Mouse (Mus musculus): ENCODE results near the gene Ppp1r14b.

Ppp1r14b gene

DNA sequence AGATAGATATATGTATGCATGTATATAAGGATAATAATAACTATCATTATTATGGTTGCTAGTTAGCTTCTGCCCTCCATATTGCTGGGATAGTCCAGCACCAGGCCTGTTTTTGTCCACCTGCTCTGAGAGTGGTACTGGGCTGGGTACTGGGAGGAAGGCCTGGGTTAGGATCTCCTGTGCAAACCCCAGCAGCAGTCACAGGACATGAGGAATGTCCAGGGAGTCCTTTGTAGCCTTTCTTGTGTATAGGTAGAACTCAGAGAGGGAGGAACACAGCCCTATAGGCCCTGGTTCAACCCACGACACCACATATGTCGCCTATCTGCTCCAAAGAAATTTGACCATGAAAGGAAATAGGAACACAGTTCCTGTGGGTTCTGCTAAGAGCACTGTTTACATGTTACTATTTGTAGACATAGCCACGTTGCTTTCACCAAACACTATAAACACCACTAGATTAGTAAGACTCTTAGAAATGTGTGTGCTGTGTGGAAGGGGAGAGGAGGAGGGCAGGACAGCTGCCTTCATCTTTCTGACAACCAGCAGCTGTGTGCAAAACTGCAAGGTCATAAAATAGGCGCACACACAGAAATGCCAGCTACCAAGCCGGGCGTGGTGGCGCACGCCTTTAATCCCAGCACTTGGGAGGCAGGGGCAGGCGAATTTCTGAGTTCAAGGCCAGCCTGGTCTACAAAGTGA is 32.3 kb downstream of the Ppp1r14b start:
- no peak for TF ChIP-seq POU5F1 (IDR thresholded peaks at IDR 0.05; ENCODE audit: borderline replicate concordance, low read length)
- TF ChIP-seq NANOG (IDR thresholded peaks at IDR 0.05; ENCODE audit: borderline replicate concordance, low read length): no peak
- TF ChIP-seq CTCF (conservative IDR thresholded peaks at IDR 0.05; ENCODE audit: low read length): no peak
- H3K36me3 ChIP-seq (ENCODE audit: insufficient read depth, low read length): no peaks in the 10 kb centered on the region
- peaks cover 21% of the 10 kb centered on the region for H3K4me1 ChIP-seq (replicated peaks; ENCODE audit: low read depth, low read length)
- H3K9me3 ChIP-seq (ENCODE audit: low read length): no peaks in the 10 kb centered on the region
- no peaks in the 10 kb centered on the region for H3K27me3 ChIP-seq (ENCODE audit: insufficient read depth, low read length)
- H3K4me3 ChIP-seq (replicated peaks; ENCODE audit: low read length): no peak overlapping the region

DNA sequence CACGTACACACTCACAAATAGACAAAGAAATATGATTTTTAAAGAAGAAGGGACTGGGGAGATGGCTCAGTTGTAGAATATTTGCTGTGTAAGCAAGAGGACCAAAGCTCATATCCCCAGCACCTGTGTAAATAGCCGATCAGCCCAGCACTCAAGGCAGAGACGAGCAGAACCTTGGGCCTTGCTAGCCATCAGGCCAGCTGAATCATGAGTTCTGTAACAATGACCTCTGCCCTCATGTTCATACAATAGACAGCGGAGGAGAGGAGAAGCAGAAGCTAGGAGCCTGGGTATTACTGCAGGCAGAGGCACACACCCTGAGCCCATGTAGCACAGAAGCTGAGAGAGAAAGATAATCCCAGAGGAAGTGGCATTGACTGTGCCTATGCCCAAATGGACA is 37.7 kb downstream of the Ppp1r14b start:
- Histone ChIP-seq H3K4me1 (replicated peaks; ENCODE audit: low read depth, low read length) (peaks cover 13% of the 10 kb centered on the region), H3K36me3 (ENCODE audit: insufficient read depth, low read length) (peaks cover 18% of the 10 kb centered on the region), H3K4me3 (replicated peaks; ENCODE audit: low read length) (no peak overlapping the region), H3K27me3 (ENCODE audit: insufficient read depth, low read length) (no peaks in the 10 kb centered on the region), H3K9me3 (ENCODE audit: low read length) (peaks cover 4% of the 10 kb centered on the region)
- no peak for TF ChIP-seq POU5F1 (IDR thresholded peaks at IDR 0.05; ENCODE audit: borderline replicate concordance, low read length)
- TF ChIP-seq NANOG (IDR thresholded peaks at IDR 0.05; ENCODE audit: borderline replicate concordance, low read length): no peak
- TF ChIP-seq CTCF (conservative IDR thresholded peaks at IDR 0.05; ENCODE audit: low read length): no peak

DNA sequence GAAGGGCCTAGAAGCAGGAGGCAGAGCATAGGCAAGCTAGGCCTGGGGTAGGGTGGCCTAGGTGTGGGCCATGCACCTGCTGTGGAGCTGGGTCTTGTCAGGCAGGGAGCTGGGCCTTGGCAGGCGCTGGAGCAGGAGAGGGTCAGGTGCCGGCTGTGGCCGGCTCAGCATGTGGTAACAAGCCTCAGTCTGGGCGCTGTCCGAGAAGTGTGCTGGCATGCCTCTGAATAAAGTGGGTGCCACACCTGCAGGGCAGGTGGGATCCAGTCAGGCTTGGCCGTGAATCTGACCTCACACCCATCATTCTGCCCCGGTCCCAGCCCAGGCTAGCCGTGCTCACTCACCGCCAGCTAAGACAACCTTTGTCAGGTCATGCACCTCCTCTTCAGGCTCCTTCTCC is 39.2 kb downstream of the Ppp1r14b start:
- Histone ChIP-seq H3K4me1 (replicated peaks; ENCODE audit: low read depth, low read length) (peaks cover 13% of the 10 kb centered on the region), H3K9me3 (ENCODE audit: low read length) (peaks cover 20% of the 10 kb centered on the region), H3K4me3 (replicated peaks; ENCODE audit: low read length) (0 out of 2 replicates have a peak overlapping the region, but pooled peaks have one; percentile 13), H3K27me3 (ENCODE audit: insufficient read depth, low read length) (no peaks in the 10 kb centered on the region), H3K36me3 (ENCODE audit: insufficient read depth, low read length) (peaks cover 33% of the 10 kb centered on the region)
- TF ChIP-seq NANOG (IDR thresholded peaks at IDR 0.05; ENCODE audit: borderline replicate concordance, low read length): no peak
- TF ChIP-seq CTCF (conservative IDR thresholded peaks at IDR 0.05; ENCODE audit: low read length): no peak
- TF ChIP-seq POU5F1 (IDR thresholded peaks at IDR 0.05; ENCODE audit: borderline replicate concordance, low read length): no peak

DNA sequence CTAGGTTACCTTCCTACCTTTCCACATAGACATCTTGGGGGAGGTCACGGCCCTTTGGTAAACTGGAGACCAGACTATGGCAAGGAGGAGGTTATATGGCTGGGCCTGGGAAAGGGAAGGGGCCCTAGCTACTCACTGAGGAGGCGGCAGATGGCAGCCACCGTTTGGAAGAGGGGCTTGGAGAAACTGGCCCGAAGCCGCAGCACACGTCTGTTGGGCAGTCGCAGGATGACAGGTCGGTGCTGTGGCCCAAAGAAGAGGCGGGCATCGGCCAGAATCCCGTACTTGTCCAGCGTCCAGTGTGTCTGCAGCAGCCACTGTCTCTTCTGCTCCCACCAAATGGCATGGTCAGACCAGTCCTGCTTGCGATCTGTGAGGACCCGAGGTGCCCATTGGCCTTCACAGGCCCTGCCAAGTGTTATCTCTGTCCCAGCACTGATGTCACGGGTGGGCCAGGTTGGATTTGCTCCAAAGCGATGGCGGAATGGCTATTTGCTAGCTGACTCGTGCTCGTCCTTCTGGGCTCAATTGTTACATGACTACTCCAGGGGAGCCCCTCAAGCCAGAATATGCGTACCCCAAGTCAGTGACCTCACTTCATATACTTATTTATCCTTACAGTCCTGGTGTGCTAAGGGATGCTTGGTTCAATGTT is 39.8 kb downstream of the Ppp1r14b start:
- peaks cover 13% of the 10 kb centered on the region for H3K4me1 ChIP-seq (replicated peaks; ENCODE audit: low read depth, low read length)
- TF ChIP-seq NANOG (IDR thresholded peaks at IDR 0.05; ENCODE audit: borderline replicate concordance, low read length) (no peak), POU5F1 (IDR thresholded peaks at IDR 0.05; ENCODE audit: borderline replicate concordance, low read length) (no peak), CTCF (conservative IDR thresholded peaks at IDR 0.05; ENCODE audit: low read length) (no peak)
- 0 out of 2 replicates have a peak overlapping the region, but pooled peaks have one; percentile 13 for H3K4me3 ChIP-seq (replicated peaks; ENCODE audit: low read length)
- H3K36me3 ChIP-seq (ENCODE audit: insufficient read depth, low read length): peaks cover 39% of the 10 kb centered on the region
- no peaks in the 10 kb centered on the region for H3K27me3 ChIP-seq (ENCODE audit: insufficient read depth, low read length)
- H3K9me3 ChIP-seq (ENCODE audit: low read length): peaks cover 23% of the 10 kb centered on the region

DNA sequence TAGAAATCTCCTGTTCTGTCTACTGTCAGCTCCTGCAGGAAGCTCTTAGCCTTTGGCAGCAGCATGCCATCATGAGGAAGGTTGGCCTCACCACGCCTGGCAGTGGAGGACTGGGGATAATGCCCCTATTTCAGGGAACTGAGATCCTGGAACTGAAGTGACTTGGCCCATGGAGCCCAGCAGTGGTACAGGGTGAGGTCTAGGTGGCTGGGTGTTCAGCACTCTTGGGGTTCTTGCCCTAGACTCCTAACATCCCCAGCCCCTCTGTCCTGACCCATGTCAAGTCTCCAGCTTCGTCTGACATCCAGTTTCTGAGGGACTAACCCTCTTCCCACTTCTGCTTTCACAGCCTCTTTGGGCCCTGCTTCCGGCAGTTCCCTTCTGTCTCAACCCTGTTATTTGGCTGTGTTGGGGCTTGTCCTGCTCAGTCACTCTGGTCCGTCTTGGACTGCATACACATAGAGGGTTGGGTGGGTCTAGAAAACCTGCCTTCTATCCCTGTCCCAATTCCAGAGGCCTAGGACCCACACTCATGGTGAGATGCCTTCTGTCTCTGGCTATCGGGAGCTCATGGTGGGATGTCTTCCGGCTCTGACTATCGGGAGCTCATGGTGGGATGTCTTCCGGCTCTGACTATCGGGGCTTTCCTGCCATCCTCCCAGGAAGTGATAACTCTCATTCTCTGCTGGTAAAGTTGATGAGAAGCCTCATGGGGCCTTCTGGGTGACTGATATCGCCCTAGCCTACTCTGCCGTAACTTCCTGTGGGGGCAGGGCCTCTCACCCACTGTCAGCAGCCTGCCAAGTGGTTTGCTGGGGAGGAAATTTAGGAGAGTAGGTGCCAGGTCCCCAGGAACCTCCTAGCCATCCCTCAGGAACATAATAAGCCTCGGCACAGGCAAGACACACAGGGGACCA is 43.0 kb downstream of the Ppp1r14b start:
- no peak for TF ChIP-seq POU5F1 (IDR thresholded peaks at IDR 0.05; ENCODE audit: borderline replicate concordance, low read length)
- TF ChIP-seq NANOG (IDR thresholded peaks at IDR 0.05; ENCODE audit: borderline replicate concordance, low read length): no peak
- no peak for TF ChIP-seq CTCF (conservative IDR thresholded peaks at IDR 0.05; ENCODE audit: low read length)
- H3K9me3 ChIP-seq (ENCODE audit: low read length): peaks cover 23% of the 10 kb centered on the region
- peaks cover 29% of the 10 kb centered on the region for H3K4me1 ChIP-seq (replicated peaks; ENCODE audit: low read depth, low read length)
- H3K36me3 ChIP-seq (ENCODE audit: insufficient read depth, low read length): peaks cover 71% of the 10 kb centered on the region
- no peaks in the 10 kb centered on the region for H3K27me3 ChIP-seq (ENCODE audit: insufficient read depth, low read length)
- no peak overlapping the region for H3K4me3 ChIP-seq (replicated peaks; ENCODE audit: low read length)

DNA sequence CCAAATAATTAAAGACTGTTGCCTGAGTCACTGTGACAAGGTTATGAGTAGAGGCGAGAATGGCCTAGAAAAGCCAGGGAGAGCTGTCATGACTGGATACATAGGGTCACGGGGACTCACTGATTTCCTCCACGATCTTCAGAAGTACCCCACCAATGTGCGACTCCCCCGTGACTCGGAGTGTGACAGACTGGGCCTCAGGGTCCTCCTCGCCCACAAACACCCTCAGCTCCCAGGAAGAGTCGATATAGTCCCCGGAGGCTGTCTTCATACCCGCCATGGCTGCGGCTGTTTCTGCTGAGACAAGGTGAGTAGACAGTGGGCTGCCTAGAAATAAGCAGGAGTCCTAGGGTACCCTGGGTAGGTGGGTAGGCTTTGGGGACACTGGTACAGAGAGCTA is 43.8 kb downstream of the Ppp1r14b start:
- H3K4me1 ChIP-seq (replicated peaks; ENCODE audit: low read depth, low read length): peaks cover 29% of the 10 kb centered on the region
- H3K36me3 ChIP-seq (ENCODE audit: insufficient read depth, low read length): peaks cover 78% of the 10 kb centered on the region
- no peaks in the 10 kb centered on the region for H3K27me3 ChIP-seq (ENCODE audit: insufficient read depth, low read length)
- H3K9me3 ChIP-seq (ENCODE audit: low read length): peaks cover 23% of the 10 kb centered on the region
- no peak for TF ChIP-seq NANOG (IDR thresholded peaks at IDR 0.05; ENCODE audit: borderline replicate concordance, low read length)
- TF ChIP-seq CTCF (conservative IDR thresholded peaks at IDR 0.05; ENCODE audit: low read length): no peak
- TF ChIP-seq POU5F1 (IDR thresholded peaks at IDR 0.05; ENCODE audit: borderline replicate concordance, low read length): no peak
- no peak overlapping the region for H3K4me3 ChIP-seq (replicated peaks; ENCODE audit: low read length)

DNA sequence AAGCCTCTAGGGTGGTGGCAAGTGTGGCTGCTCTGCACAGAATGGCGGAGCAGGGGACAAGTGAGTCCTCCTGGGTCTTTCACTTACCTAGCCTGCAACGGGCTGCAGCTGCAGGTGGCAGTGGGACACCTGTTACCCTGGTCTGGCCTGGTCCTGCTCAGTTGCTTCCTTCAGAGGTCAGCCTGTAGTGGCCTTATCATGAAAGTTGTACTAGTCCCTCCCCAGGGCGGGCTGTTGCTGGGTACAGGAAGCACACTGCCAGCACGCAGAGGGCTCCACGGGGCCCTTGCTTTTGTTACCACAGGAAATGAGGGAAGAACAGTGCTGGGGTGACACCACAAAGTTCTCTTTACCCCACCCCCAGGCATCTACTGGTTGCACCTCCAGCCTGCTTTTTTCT is 44.4 kb downstream of the Ppp1r14b start, which contains the start of gene Fermt3:
Gene Fermt3 (minus strand): TSS at position 279 of the 400 bp plus-strand sequence.
- Histone ChIP-seq H3K36me3 (ENCODE audit: insufficient read depth, low read length) (peaks cover 79% of the 10 kb centered on the region), H3K4me3 (replicated peaks; ENCODE audit: low read length) (no peak within 1 kb of the TSS), H3K4me1 (replicated peaks; ENCODE audit: low read depth, low read length) (peaks cover 23% of the 10 kb centered on the region), H3K9me3 (ENCODE audit: low read length) (peaks cover 23% of the 10 kb centered on the region), H3K27me3 (ENCODE audit: insufficient read depth, low read length) (no peaks in the 10 kb centered on the region)
- TF ChIP-seq NANOG (IDR thresholded peaks at IDR 0.05; ENCODE audit: borderline replicate concordance, low read length): no peak
- TF ChIP-seq CTCF (conservative IDR thresholded peaks at IDR 0.05; ENCODE audit: low read length): no peak
- no peak for TF ChIP-seq POU5F1 (IDR thresholded peaks at IDR 0.05; ENCODE audit: borderline replicate concordance, low read length)

DNA sequence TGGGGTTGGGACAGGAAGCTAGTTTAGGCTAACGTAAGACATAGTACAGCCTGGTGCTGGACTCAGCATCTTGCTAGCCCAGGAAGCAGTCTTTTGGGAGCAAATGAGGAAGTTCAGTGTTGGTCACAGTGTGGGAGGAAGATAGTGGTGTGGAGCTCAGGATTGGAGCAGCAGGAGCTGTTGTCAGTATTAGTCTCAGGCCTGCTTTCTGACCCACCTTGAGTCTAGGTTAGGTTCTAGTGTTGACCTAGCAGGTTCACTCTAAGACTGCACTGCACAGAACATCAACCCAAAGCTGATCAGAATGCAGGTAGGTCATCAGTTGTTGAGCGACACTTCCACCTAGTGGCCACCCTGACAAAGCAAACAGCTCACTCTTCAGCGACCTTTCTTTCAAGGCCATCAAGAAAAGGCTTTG is 45.5 kb downstream of the Ppp1r14b start:
- Histone ChIP-seq H3K9me3 (ENCODE audit: low read length) (peaks cover 23% of the 10 kb centered on the region), H3K36me3 (ENCODE audit: insufficient read depth, low read length) (peaks cover 87% of the 10 kb centered on the region), H3K4me1 (replicated peaks; ENCODE audit: low read depth, low read length) (peaks cover 17% of the 10 kb centered on the region), H3K4me3 (replicated peaks; ENCODE audit: low read length) (no peak overlapping the region), H3K27me3 (ENCODE audit: insufficient read depth, low read length) (no peaks in the 10 kb centered on the region)
- no peak for TF ChIP-seq POU5F1 (IDR thresholded peaks at IDR 0.05; ENCODE audit: borderline replicate concordance, low read length)
- peak; percentile 57 for TF ChIP-seq CTCF (conservative IDR thresholded peaks at IDR 0.05; ENCODE audit: low read length)
